ENCODE assay signal across 8 mouse cellular contexts in genomic region chr2:174905865-174906639, GRCm38 (mm10).
A peak's percentile ranks its signal among the peaks of the same experiment; 100 is the strongest.
DNase-seq lines count a peak whose midpoint lies in the region; ATAC-seq and TF ChIP-seq lines count a peak whose summit lies in the region.

No protein-coding gene starts in this region.

- WGBS in heart, postnatal 0 days, result 41% methylated on average over 6 of the region's 6 CpGs
- 43% methylated on average over 6 of the region's 6 CpGs for WGBS in stomach, embryonic 14.5 days

- no peak; the same call in 1 of the 2 replicates for ATAC-seq in heart, postnatal 0 days (ENCODE audit: insufficient read depth, low read depth)
- 0 out of 2 replicates have a peak, but pooled peaks have one; percentile 8 for ATAC-seq in stomach, embryonic 14.5 days (ENCODE audit: insufficient number of reproducible peaks, insufficient read depth, low FRiP score, low read depth)

- no peak overlapping the region for H3K9ac ChIP-seq in heart, postnatal 0 days (replicated peaks; ENCODE audit: low read depth, low read length)
- no peak overlapping the region for H3K9ac ChIP-seq in stomach, embryonic 14.5 days (replicated peaks; ENCODE audit: low read depth, low read length)

- H3K9me3 ChIP-seq in heart, postnatal 0 days (replicated peaks; ENCODE audit: control insufficient read depth, low read length), result no peaks in the 10 kb centered on the region
- H3K9me3 ChIP-seq in stomach, embryonic 14.5 days (ENCODE audit: control insufficient read depth, low read depth, low read length), result no peaks in the 10 kb centered on the region

- no peak for TF ChIP-seq EP300 in heart, postnatal 0 days (IDR thresholded peaks at IDR 0.05; ENCODE audit: low read depth)

- TF ChIP-seq CTCF in heart, postnatal 0 days (IDR thresholded peaks at IDR 0.05; ENCODE audit: low read depth), result peak; percentile 71

- H3K4me3 ChIP-seq in heart, postnatal 0 days (ENCODE audit: low read depth, low read length), result no peak overlapping the region
- H3K4me3 ChIP-seq in stomach, embryonic 14.5 days (ENCODE audit: low read depth, low read length), result no peak overlapping the region

- no peaks in the 10 kb centered on the region for H3K4me1 ChIP-seq in heart, postnatal 0 days (ENCODE audit: control insufficient read depth, insufficient read depth)
- no peaks in the 10 kb centered on the region for H3K4me1 ChIP-seq in stomach, embryonic 14.5 days (ENCODE audit: control insufficient read depth, insufficient read depth, low read length)

- no peaks in the 10 kb centered on the region for H3K27me3 ChIP-seq in heart, postnatal 0 days (ENCODE audit: control insufficient read depth, insufficient read depth, low read length)
- no peaks in the 10 kb centered on the region for H3K27me3 ChIP-seq in stomach, embryonic 14.5 days (ENCODE audit: control insufficient read depth, insufficient read depth, low read length)

- H3K4me2 ChIP-seq in heart, postnatal 0 days (ENCODE audit: low read depth, low read length), result no peak overlapping the region
- no peak overlapping the region for H3K4me2 ChIP-seq in stomach, embryonic 14.5 days (replicated peaks; ENCODE audit: low read depth, low read length)

- peak; percentile 23 for DNase-seq in adrenal gland, adult 2 months
- no peak for DNase-seq in adrenal gland, postnatal 25 days
- DNase-seq in urinary bladder, postnatal 14 days (ENCODE audit: low spot score), result peak; percentile 37
- DNase-seq in urinary bladder, postnatal 4 days (ENCODE audit: low spot score in 2 of 2), result no peak
- peak; percentile 27 for DNase-seq in heart, postnatal 0 days (ENCODE audit: low spot score)
- DNase-seq in kidney, postnatal 36 days, result peak; percentile 41 to 60
- peak; percentile 37 for DNase-seq in lung, postnatal 25 days (ENCODE audit: low spot score)

- H3K27ac ChIP-seq in heart, postnatal 0 days (ENCODE audit: low read depth), result no peak overlapping the region
- no peak overlapping the region for H3K27ac ChIP-seq in stomach, embryonic 14.5 days (ENCODE audit: low read length)

- no peaks in the 10 kb centered on the region for H3K36me3 ChIP-seq in heart, postnatal 0 days (replicated peaks; ENCODE audit: control insufficient read depth, insufficient read depth, low read length)
- H3K36me3 ChIP-seq in stomach, embryonic 14.5 days (ENCODE audit: control insufficient read depth, insufficient read depth, low read length), result no peaks in the 10 kb centered on the region

Comparison
In these comparisons a context has a peak if more than half of its experiments do, and no peak if none do; other contexts are left out.
1. DNase-seq: peak in adrenal gland, adult 2 months (single experiment), urinary bladder, postnatal 14 days (single experiment), heart, postnatal 0 days (single experiment), kidney, postnatal 36 days (2 of 2) and lung, postnatal 25 days (single experiment); none in adrenal gland, postnatal 25 days (single experiment) and urinary bladder, postnatal 4 days (0 of 2).